9 mouse cellular contexts compared by ENCODE assay signal in genomic region chr7:112786556-112787225, GRCm38 (mm10).
DNase-seq lines count a peak whose midpoint lies in the region; ATAC-seq and TF ChIP-seq lines count a peak whose summit lies in the region.
"Had no signal": no experiment of that assay in that cellular context is flagged by ENCODE, and none has a peak within 500 bp of the region (broad histone marks: within the 10 kb centered on the region; RNA-seq: fewer than 3 reads in every experiment).

No protein-coding gene starts in this region.

- intact Hi-C loops in heart, adult 2 months (cut with DNase I): loop anchor here (5.0 kb wide), 1 partner anchor 81 kb away; no protein-coding TSS in a partner anchor

- ATAC-seq in heart, embryonic 12.5 days (ENCODE audit: insufficient number of reproducible peaks, low FRiP score): no peak
- ATAC-seq in heart, embryonic 14.5 days (ENCODE audit: insufficient number of reproducible peaks, insufficient read depth, low FRiP score, low read depth): no peak

- H3K27ac ChIP-seq in heart, adult 2 months: no peak overlapping the region
- H3K27ac ChIP-seq in heart, embryonic 12.5 days (ENCODE audit: poor library complexity, severe bottlenecking): no peak overlapping the region; the same call in 1 of the 2 replicates
- H3K27ac ChIP-seq in heart, embryonic 14.5 days (replicated peaks in 1 of 2; ENCODE audit: control insufficient read depth in 1 of 2, insufficient read depth in 1 of 2, low read depth in 2 of 2, low read length in 2 of 2): peak overlapping the region in 1 of 2 experiments; percentile 41; a peak in 2 of 4 replicates

- H3K9ac ChIP-seq in heart, adult 2 months (ENCODE audit: low read depth, low read length): no peak overlapping the region
- H3K9ac ChIP-seq in heart, embryonic 12.5 days: no peak overlapping the region
- H3K9ac ChIP-seq in heart, embryonic 14.5 days (ENCODE audit: low read length): peak overlapping the region; percentile 19; the same call in 1 of the 2 replicates

- peaks cover 13% of the 10 kb centered on the region for H3K4me1 ChIP-seq in heart, adult 2 months (ENCODE audit: control insufficient read depth, insufficient read depth, low read length)
- peaks cover 61% of the 10 kb centered on the region for H3K4me1 ChIP-seq in heart, embryonic 12.5 days (replicated peaks)
- peaks cover 33 to 48% of the 10 kb centered on the region in 2 experiments for H3K4me1 ChIP-seq in heart, embryonic 14.5 days (ENCODE audit: control insufficient read depth in 2 of 2, insufficient read depth in 2 of 2, low read length in 2 of 2)

- H3K27me3 ChIP-seq in heart, adult 2 months (ENCODE audit: control insufficient read depth, insufficient read depth, low read length): no peaks in the 10 kb centered on the region
- no peaks in the 10 kb centered on the region for H3K27me3 ChIP-seq in heart, embryonic 12.5 days (replicated peaks)
- no peaks in the 10 kb centered on the region for H3K27me3 ChIP-seq in heart, embryonic 14.5 days (ENCODE audit: control insufficient read depth, insufficient read depth, low read length)
- H3K27me3 ChIP-seq: CH12.LX had no signal

- TF ChIP-seq POLR2A in heart, adult 2 months (IDR thresholded peaks at IDR 0.05; ENCODE audit: insufficient read depth, low read depth, low read length): no peak

- WGBS in heart, adult 2 months: 49% methylated on average over 7 of the region's 7 CpGs
- 65% methylated on average over 7 of the region's 7 CpGs for WGBS in heart, embryonic 12.5 days
- WGBS in heart, embryonic 14.5 days: 54% methylated on average over 7 of the region's 7 CpGs

- H3K4me3 ChIP-seq in heart, adult 2 months: no peak overlapping the region
- H3K4me3 ChIP-seq in heart, embryonic 12.5 days: no peak overlapping the region
- H3K4me3 ChIP-seq in heart, embryonic 14.5 days (ENCODE audit: control insufficient read depth in 1 of 2, insufficient read depth in 1 of 2, low read depth in 1 of 2, low read length in 2 of 2): no peak overlapping the region

- H3K36me3 ChIP-seq in heart, adult 2 months (ENCODE audit: control insufficient read depth, insufficient read depth, low read length): peaks cover 7% of the 10 kb centered on the region; the same call in 1 of the 2 replicates
- H3K36me3 ChIP-seq in heart, embryonic 12.5 days: no peaks in the 10 kb centered on the region
- no peaks in the 10 kb centered on the region for H3K36me3 ChIP-seq in heart, embryonic 14.5 days (ENCODE audit: control insufficient read depth, insufficient read depth, low read length)

- H3K79me2 ChIP-seq in heart, adult 2 months (replicated peaks; ENCODE audit: control insufficient read depth, insufficient read depth, low read length): peaks cover 2% of the 10 kb centered on the region; the same call in 1 of the 2 replicates

- 0 out of 2 replicates have a peak, but pooled peaks cover 4% of the 10 kb centered on the region for H3K9me3 ChIP-seq in heart, embryonic 12.5 days (replicated peaks)
- H3K9me3 ChIP-seq in heart, embryonic 14.5 days (ENCODE audit: control insufficient read depth, low read length): 0 out of 2 replicates have a peak, but pooled peaks cover 3% of the 10 kb centered on the region

- TF ChIP-seq CTCF in heart, adult 2 months (IDR thresholded peaks at IDR 0.05): no peak

- no peak overlapping the region for H3K4me2 ChIP-seq in heart, embryonic 12.5 days
- no peak overlapping the region for H3K4me2 ChIP-seq in heart, embryonic 14.5 days (ENCODE audit: low read length)

- peak; percentile 52 to 69 for DNase-seq in heart, adult 2 months
- DNase-seq in adrenal gland, postnatal 10 days: peak; percentile 79
- peak; percentile 77 to 83 for DNase-seq in lung, adult 18-20 months
- no peak for DNase-seq in spleen, adult 18-20 months
- DNase-seq in yolk sac, embryonic 10.5 days (ENCODE audit: low spot score): no peak
- DNase-seq in embryo, embryonic 9.5 days (ENCODE audit: extremely low spot score): no peak

- TF ChIP-seq EP300 in heart, adult 2 months (IDR thresholded peaks at IDR 0.05; ENCODE audit: insufficient read depth, low read depth, low read length): no peak

Comparison
In these comparisons a context has a peak if more than half of its experiments do, and no peak if none do; other contexts are left out.
1. DNase-seq: peak in heart, adult 2 months (2 of 2), adrenal gland, postnatal 10 days (single experiment) and lung, adult 18-20 months (2 of 2); none in spleen, adult 18-20 months (0 of 2), yolk sac, embryonic 10.5 days (single experiment) and embryo, embryonic 9.5 days (single experiment).